Mouse (Mus musculus) embryonic fibroblast, embryonic 13.5 days (primary cell): ENCODE results near the gene Aip. TPM values are rescaled to one million over a fixed set of nuclear protein-coding genes. Genes with fewer than 3 reads are reported as not detected.

Experiments used
- H3K27ac ChIP-seq: 2 replicates; pipeline ENCODE4 v1.5.1; 2012; ENCODE audit warnings: low read length, control low read depth, inconsistent platforms; ENCODE audit not compliant: insufficient read depth
- H3K4me1 ChIP-seq: 2 replicates; pipeline ENCODE4 v1.6.1; 2011; ENCODE audit warnings: low read length; ENCODE audit not compliant: control insufficient read depth, insufficient read depth
- H3K4me3 ChIP-seq: 2 replicates; pipeline ENCODE4 v1.5.1; 2011; ENCODE audit warnings: mild to moderate bottlenecking, control low read depth, low read length; ENCODE audit not compliant: insufficient read depth
- CTCF ChIP-seq: IDR thresholded peaks from 2 replicates; pipeline ENCODE4 v1.5.1; 2011; ENCODE audit warnings: mild to moderate bottlenecking, control low read depth, low read length, moderate library complexity, borderline replicate concordance; ENCODE audit not compliant: insufficient read depth
- POLR2A ChIP-seq: IDR thresholded peaks from 2 replicates; pipeline ENCODE4 v1.6.1; 2011; ENCODE audit warnings: low read depth, mild to moderate bottlenecking, control low read depth, low read length, moderate library complexity
- polyA plus RNA-seq: library from polyadenylated mRNA; stranded (reverse); fragments of >200 nt; gene quantifications from 2 replicates; pipeline ENCODE4 v1.2.4, GENCODE M21; 2011; ENCODE audit warnings: low read depth; ENCODE audit not compliant: missing spikeins, insufficient read length

Gene Aip
- polyA plus RNA-seq, 1 experiment: 72.7 TPM

GRCm38 (mm10) chr19:4152445-4153231 is 27.0 kb upstream of the Aip start:
- H3K27ac ChIP-seq: no peak overlapping the region
- no peaks in the 10 kb centered on the region for H3K4me1 ChIP-seq
- TF ChIP-seq POLR2A (0 out of 2 replicates have a peak, but pooled peaks have one; percentile 29), CTCF (no peak)
- no peak overlapping the region for H3K4me3 ChIP-seq

DNA sequence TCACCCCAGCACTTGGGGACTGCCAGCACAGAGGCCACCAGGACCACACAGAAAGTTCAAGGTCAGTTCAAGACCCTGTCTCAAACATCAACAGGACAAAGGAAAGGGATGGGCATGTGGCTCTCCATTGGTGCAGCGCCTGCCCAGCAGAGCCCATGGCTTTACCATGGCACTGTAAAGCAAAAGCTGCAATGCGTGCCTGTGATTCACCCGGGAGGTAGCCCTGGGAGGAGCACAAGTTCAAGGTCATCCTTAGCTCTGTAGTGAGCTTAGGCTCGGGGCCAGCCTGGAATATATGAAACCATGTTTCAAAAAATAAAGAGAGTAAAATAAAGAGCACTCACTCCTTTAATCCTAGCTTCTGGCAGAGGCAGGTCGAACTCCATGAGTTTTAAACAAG is 26.2 kb upstream of the Aip start:
- Histone ChIP-seq H3K27ac (no peak overlapping the region), H3K4me3 (no peak overlapping the region), H3K4me1 (no peaks in the 10 kb centered on the region)
- TF ChIP-seq POLR2A: no peak
- no peak for TF ChIP-seq CTCF

DNA sequence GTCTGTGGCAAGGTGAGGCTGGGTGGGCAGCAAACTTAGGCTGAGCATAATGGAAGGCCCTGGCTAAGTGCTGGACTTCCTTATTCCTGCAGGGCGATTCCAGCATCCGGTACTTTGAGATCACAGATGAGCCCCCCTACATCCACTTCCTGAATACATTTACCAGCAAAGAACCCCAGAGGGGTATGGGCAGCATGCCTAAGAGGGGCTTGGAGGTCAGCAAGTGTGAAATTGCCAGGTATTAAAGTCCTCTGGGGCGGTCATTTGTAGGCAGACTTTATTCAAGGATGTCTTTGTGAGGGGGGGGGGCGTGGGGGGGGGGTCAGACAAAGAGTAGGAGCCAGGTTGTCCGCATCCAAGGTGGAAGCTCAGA is 25.8 kb upstream of the Aip start:
- no peak overlapping the region for H3K4me3 ChIP-seq
- H3K4me1 ChIP-seq: no peaks in the 10 kb centered on the region
- no peak overlapping the region for H3K27ac ChIP-seq
- TF ChIP-seq POLR2A (no peak), CTCF (no peak)

DNA sequence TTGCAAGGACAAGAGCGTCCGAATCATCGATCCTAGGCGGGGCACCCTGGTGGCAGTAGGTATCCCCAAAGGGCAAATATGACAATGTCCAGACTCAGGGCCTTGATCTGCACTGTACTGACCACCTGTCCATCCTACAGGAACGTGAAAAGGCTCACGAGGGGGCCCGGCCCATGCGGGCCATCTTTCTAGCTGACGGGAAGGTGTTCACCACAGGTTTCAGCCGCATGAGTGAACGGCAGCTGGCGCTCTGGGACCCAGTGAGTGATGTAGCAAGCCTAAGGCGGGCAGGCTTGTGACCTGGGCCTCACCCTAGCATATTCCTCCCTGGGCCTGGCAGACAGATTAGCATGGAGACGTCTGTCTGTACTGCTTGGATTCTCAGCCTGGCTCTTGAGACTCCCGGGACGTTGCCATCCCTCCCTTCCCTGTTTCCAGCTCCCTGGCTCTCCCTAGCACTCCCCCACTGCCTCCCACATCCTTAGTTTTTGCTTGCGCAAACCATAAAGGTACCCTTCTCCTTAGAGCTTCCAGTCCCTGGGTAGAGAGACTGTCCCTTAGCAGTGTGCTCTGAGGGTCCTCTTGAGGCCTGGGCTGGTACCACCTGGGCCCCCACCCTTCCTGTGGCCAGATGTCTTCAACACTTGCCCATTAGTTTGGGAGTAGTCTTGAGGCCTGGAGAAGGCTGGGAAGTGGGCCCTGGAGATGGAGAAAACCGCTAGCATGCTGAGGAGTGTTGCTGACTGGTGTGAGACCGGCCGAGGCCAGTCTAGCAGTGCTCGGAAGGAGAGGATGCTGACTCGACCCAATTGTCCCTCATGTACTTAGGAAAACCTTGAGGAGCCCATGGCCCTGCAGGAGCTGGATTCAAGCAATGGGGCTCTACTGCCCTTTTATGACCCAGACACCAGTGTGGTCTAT is 25.2 kb upstream of the Aip start:
- no peak overlapping the region for H3K4me3 ChIP-seq
- no peak overlapping the region for H3K27ac ChIP-seq
- no peak for TF ChIP-seq CTCF
- TF ChIP-seq POLR2A: no peak

DNA sequence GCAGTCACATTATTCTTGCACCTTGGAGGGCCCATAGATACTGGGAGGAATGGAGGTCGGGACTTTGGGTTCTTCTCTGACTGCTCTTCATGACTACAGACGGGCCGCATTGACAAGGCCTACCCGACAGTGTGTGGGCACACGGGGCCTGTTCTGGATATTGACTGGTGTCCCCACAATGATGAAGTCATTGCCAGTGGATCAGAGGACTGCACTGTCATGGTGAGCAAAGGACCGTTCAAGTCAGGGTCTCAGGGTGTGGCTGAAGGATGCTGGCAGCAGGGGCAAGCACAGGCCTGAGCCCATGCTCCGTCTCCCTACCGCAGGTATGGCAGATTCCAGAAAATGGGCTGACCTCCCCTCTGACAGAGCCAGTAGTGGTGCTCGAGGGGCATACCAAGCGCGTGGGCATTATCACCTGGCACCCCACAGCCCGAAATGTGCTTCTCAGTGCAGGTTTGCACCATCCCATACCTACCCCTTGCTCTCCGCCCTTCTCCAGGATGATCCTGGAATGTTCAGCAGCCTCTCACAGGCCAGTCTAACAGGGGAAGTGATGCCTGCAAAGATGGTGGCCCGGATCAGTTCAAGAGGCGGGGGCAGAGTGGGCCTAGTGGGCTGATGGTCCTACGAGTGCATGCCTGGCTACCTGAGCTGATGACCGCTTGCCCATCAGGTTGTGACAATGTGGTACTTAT is 24.3 kb upstream of the Aip start:
- Histone ChIP-seq H3K4me1 (no peaks in the 10 kb centered on the region), H3K27ac (no peak overlapping the region), H3K4me3 (peak overlapping the region; percentile 88)
- TF ChIP-seq POLR2A (no peak), CTCF (no peak)

More for the DNA sequence above, 25.2 kb upstream of the Aip start:
- H3K4me1 ChIP-seq: no peaks in the 10 kb centered on the region

GRCm38 (mm10) chr19:4149283-4149682 is 23.6 kb upstream of the Aip start:
- H3K27ac ChIP-seq: no peak overlapping the region
- peak overlapping the region; percentile 88 for H3K4me3 ChIP-seq
- no peaks in the 10 kb centered on the region for H3K4me1 ChIP-seq
- no peak for TF ChIP-seq CTCF
- no peak for TF ChIP-seq POLR2A

GRCm38 (mm10) chr19:4148819-4149218 is 23.2 kb upstream of the Aip start:
- peak overlapping the region; percentile 88 for H3K4me3 ChIP-seq
- no peak overlapping the region for H3K27ac ChIP-seq
- TF ChIP-seq CTCF (no peak), POLR2A (no peak)
- no peaks in the 10 kb centered on the region for H3K4me1 ChIP-seq

GRCm38 (mm10) chr19:4148491-4148806 is 22.8 kb upstream of the Aip start, which contains the start of gene Coro1b:
Coro1b (plus strand) TSS chr19:4148619.
- H3K4me1 ChIP-seq: no peaks in the 10 kb centered on the region
- H3K4me3 ChIP-seq: peak within 1 kb of the TSS; percentile 88
- no peak within 1 kb of the TSS for H3K27ac ChIP-seq
- TF ChIP-seq CTCF (no peak), POLR2A (peak; percentile 81)

- Histone ChIP-seq H3K4me1 (no peaks in the 10 kb centered on the region), H3K4me3 (peak overlapping the region; percentile 17; the same call in 1 of the 2 replicates), H3K27ac (no peak overlapping the region)
- TF ChIP-seq CTCF: no peak
- no peak for TF ChIP-seq POLR2A
Measured at GRCm38 (mm10) chr19:4147782-4148490, 22.3 kb upstream of the Aip start.
